Mouse (Mus musculus) liver, embryonic 14.5 days (tissue): ENCODE measurements around the gene Dolk. TPM values are rescaled to one million over a fixed set of nuclear protein-coding genes. Genes with fewer than 3 reads are reported as not detected.

Source experiments
- ATAC-seq: fragments of 200-750 bp; cut with Nextera tagmentation; 2 replicates; pipeline ENCODE4 v1.8.0; 2017; ENCODE audit warnings: moderate number of reproducible peaks, mild to moderate bottlenecking, moderate library complexity; ENCODE audit not compliant: insufficient read depth
- DNase-seq, 3 experiments: peaks; one replicate each; pipeline ENCODE4 v3.0.0-alpha.2; 2012 to 2013; ENCODE audit warnings: low read depth in 3 of 3, low spot score in 3 of 3
- H3K27ac ChIP-seq: fragments of 300-500 bp; sonication (generic); 2 replicates; pipeline ENCODE4 v1.5.1; 2014; ENCODE audit warnings: moderate library complexity, mild to moderate bottlenecking, control low read depth, inconsistent platforms
- H3K27me3 ChIP-seq: fragments of 300-500 bp; sonication (generic); 2 replicates; pipeline ENCODE4 v1.6.1; 2014; ENCODE audit warnings: mild to moderate bottlenecking, low read length, moderate library complexity; ENCODE audit not compliant: control insufficient read depth, insufficient read depth
- H3K36me3 ChIP-seq: fragments of 300-500 bp; sonication (generic); replicated peaks from 2 replicates; pipeline ENCODE4 v1.6.1; 2014; ENCODE audit warnings: low read depth; ENCODE audit not compliant: control insufficient read depth, insufficient read depth
- H3K4me1 ChIP-seq, 2 experiments: fragments of 200-500 bp in 1 of 2; fragments of 300-500 bp in 1 of 2; sonication (generic) in 1 of 2; replicated peaks; 2 replicates each; pipeline ENCODE4 v1.6.1; 2012 to 2014; ENCODE audit warnings: antibody characterized with exemption in 1 of 2, inconsistent platforms in 1 of 2, low read length in 1 of 2; ENCODE audit not compliant: control insufficient read depth in 2 of 2, insufficient read depth in 2 of 2
- H3K4me2 ChIP-seq: fragments of 300-500 bp; sonication (generic); 2 replicates; pipeline ENCODE4 v1.6.1; 2014; ENCODE audit warnings: low read depth, mild to moderate bottlenecking, control low read depth, moderate library complexity
- H3K4me3 ChIP-seq, 2 experiments: fragments of 200-500 bp in 1 of 2; fragments of 300-500 bp in 1 of 2; sonication (generic) in 1 of 2; 2 replicates each; pipeline ENCODE4 v1.5.1; 2012 to 2014; ENCODE audit warnings: low read depth in 2 of 2, low read length in 2 of 2, mild to moderate bottlenecking in 2 of 2, control low read depth in 1 of 2, inconsistent platforms in 1 of 2, moderate library complexity in 1 of 2; ENCODE audit not compliant: insufficient read depth in 1 of 2
- H3K9ac ChIP-seq: fragments of 300-500 bp; sonication (generic); replicated peaks from 2 replicates; pipeline ENCODE4 v1.6.1; 2014; ENCODE audit warnings: mild to moderate bottlenecking, control low read depth, moderate library complexity
- H3K9me3 ChIP-seq: fragments of 300-500 bp; sonication (generic); 2 replicates; pipeline ENCODE4 v1.6.1; 2016; ENCODE audit warnings: low read length, mixed read lengths; ENCODE audit not compliant: control insufficient read depth
- CTCF ChIP-seq: IDR thresholded peaks from 2 replicates; pipeline ENCODE4 v1.5.1; 2016; ENCODE audit warnings: antibody characterized with exemption, low read depth, control low read depth
- EP300 ChIP-seq: IDR thresholded peaks from 2 replicates; pipeline ENCODE4 v1.6.1; 2016; ENCODE audit warnings: antibody characterized with exemption, low read depth
- WGBS: fragments of 180-500 bp; shearing (Covaris S2); extraction: QIAGEN DNeasy Blood & Tissue Kit; methylation state at CpG from one replicate; pipeline ENCODE4 v1.1.7; 2014; ENCODE audit not compliant: insufficient replicate concordance; 5-methylcytosine and 5-hydroxymethylcytosine counted together
- polyA plus RNA-seq, 2 experiments: library from polyadenylated mRNA; depleted of rRNA in 1 of 2; stranded (reverse) in 1 of 2; unstranded in 1 of 2; fragments of >200 nt; fragmentation: Nextera tagmentation in 1 of 2; extraction: Ambion mirVana in 1 of 2; gene quantifications; 2 replicates each; pipeline versions ENCODE4 v1.2.1 to v1.2.3; 2012 to 2014

Dolk gene
- 4.6 and 5.1 TPM in 2 replicates for polyA plus RNA-seq (2012; rRNA removed)
- polyA plus RNA-seq (2014; fragmentation: Nextera tagmentation; extraction: Ambion mirVana) = 10.9 and 11.4 TPM in 2 replicates

DNA sequence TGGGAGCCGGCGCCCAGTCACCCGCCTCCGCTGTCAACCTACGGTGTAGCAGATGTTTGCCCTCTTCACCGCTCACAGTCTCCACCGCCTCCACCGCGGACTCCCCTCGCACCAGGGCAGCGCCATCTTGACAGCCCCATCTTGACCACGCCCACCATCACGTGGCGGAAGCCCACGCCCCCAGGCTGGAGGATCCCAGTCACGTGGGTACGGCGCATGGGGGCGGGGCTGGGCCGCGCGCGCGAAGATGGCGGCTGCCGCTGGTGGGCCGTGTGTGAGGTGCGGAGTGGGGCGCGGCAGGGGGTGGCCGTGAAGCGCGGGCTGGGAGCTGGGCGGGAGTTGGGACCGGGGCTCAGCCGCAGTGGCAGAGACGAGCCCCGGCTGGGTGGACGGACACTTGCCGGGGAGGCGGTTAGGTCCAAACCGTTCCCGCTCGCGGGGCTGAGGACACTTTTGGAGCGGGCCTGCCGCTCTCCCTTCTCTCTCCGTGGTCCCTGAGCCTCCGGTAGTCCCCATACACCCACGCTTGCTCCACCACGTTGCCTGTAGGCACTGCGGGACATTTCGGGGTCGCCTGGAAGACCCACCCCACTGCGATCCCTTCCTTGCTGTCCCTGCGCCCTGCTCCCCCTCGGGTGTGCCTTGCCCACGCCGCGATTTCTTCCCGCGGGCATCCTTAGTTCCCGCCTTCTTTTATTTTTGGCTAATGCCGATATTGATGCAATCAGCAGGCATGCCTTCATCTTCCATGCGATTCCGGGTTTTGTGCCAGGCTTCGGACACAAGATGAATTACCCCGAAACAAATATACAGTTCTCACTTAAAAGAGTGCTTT, at the start of gene Dolk, which contains the start of gene Nup188:
Dolk (minus strand) TSS at position 143 of the 835 bp plus-strand sequence.
Nup188 (plus strand) TSS at position 206 of the 835 bp plus-strand sequence.
- no peaks in the 10 kb centered on the region for H3K9me3 ChIP-seq
- peak within 1 kb of the TSS; percentile 95 for H3K9ac ChIP-seq
- DNase-seq = peak; percentile 87 to 89 (median 89)
- H3K27me3 ChIP-seq = no peaks in the 10 kb centered on the region
- H3K4me1 ChIP-seq = peaks cover 3 to 13% of the 10 kb centered on the region in 2 experiments
- peak; percentile 88 for ATAC-seq
- H3K4me3 ChIP-seq = peak within 1 kb of the TSS; percentile 75 to 98
- WGBS = under 1% methylated on average over 59 of the region's 68 CpGs
- H3K4me2 ChIP-seq = peak within 1 kb of the TSS; percentile 69
- no peaks in the 10 kb centered on the region for H3K36me3 ChIP-seq
- TF ChIP-seq CTCF (no peak), EP300 (no peak)
- H3K27ac ChIP-seq = peak within 1 kb of the TSS; percentile 60

- DNase-seq (no peak), ATAC-seq (no peak)
- H3K4me1 ChIP-seq = no peaks in the 10 kb centered on the region
- H3K27me3 ChIP-seq = no peaks in the 10 kb centered on the region
- H3K4me3 ChIP-seq = no peak overlapping the region
- no peaks in the 10 kb centered on the region for H3K9me3 ChIP-seq
- H3K27ac ChIP-seq = no peak overlapping the region
- H3K4me2 ChIP-seq = no peak overlapping the region
- whole genome bisulfite sequencing = 85% methylated on average over 2 of the region's 2 CpGs
- H3K9ac ChIP-seq = no peak overlapping the region
- TF ChIP-seq CTCF = no peak
- TF ChIP-seq EP300 = no peak
- peaks cover 64% of the 10 kb centered on the region for H3K36me3 ChIP-seq
Observed at GRCm38 (mm10) chr2:30335324-30335723, 49.2 kb upstream of the Dolk start.

DNA sequence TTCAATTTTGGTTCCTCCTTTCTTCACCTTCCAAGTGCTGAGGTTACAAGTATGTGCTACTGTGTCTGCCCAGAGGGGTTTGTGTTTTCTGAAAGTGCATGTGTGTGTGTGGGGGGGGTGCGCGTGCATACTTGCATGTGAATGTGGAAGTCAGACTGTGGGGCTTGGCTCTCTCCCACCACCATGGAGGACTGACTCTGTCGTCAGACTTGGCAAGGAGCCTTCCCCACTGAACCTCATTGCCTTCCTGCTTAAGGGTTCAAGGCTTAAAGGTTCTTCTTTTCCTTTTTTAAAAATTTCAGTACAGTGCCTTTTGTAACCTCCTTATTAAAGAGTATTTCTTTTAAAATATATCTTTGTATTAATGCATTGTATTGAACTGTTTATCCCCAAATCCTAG, 42.7 kb upstream of the Dolk start:
- Histone ChIP-seq H3K9ac (no peak overlapping the region), H3K9me3 (no peaks in the 10 kb centered on the region), H3K4me2 (no peak overlapping the region), H3K36me3 (peaks cover 77% of the 10 kb centered on the region), H3K27ac (no peak overlapping the region), H3K4me3 (no peak overlapping the region), H3K27me3 (no peaks in the 10 kb centered on the region), H3K4me1 (no peaks in the 10 kb centered on the region)
- ATAC-seq (no peak), DNase-seq (no peak)
- TF ChIP-seq CTCF = no peak
- no peak for TF ChIP-seq EP300
- 80% methylated on average over 3 of the region's 3 CpGs for WGBS

GRCm38 (mm10) chr2:30327276-30327675, 41.1 kb upstream of the Dolk start:
- WGBS = 76% methylated on average over 7 of the region's 7 CpGs
- no peak for DNase-seq
- no peak for TF ChIP-seq EP300
- no peak for TF ChIP-seq CTCF
- ATAC-seq = no peak
- Histone ChIP-seq H3K4me2 (no peak overlapping the region), H3K4me1 (no peaks in the 10 kb centered on the region), H3K4me3 (no peak overlapping the region), H3K36me3 (peaks cover 77% of the 10 kb centered on the region), H3K27me3 (no peaks in the 10 kb centered on the region), H3K9ac (no peak overlapping the region), H3K27ac (no peak overlapping the region), H3K9me3 (no peaks in the 10 kb centered on the region)

- no peak overlapping the region for H3K27ac ChIP-seq
- ATAC-seq = no peak
- H3K9me3 ChIP-seq = no peaks in the 10 kb centered on the region
- H3K4me1 ChIP-seq = no peaks in the 10 kb centered on the region
- DNase-seq = no peak
- H3K4me3 ChIP-seq = no peak overlapping the region
- no peak for TF ChIP-seq CTCF
- no peak overlapping the region for H3K4me2 ChIP-seq
- H3K36me3 ChIP-seq = peaks cover 60% of the 10 kb centered on the region
- no peak overlapping the region for H3K9ac ChIP-seq
- WGBS = 82% methylated on average over 5 of the region's 5 CpGs
- H3K27me3 ChIP-seq = no peaks in the 10 kb centered on the region
Observed at GRCm38 (mm10) chr2:30325296-30325695, 39.2 kb upstream of the Dolk start.
